Mouse (Mus musculus) lung, adult 2 months (tissue): ENCODE data around the gene Nap1l1.

Source experiments
- CTCF ChIP-seq: fragments of 200-500 bp; IDR thresholded peaks from 2 replicates; pipeline ENCODE4 v1.5.1; 2011; ENCODE audit warnings: mild to moderate bottlenecking, low read length, control low read depth; ENCODE audit not compliant: insufficient read depth
- POLR2A ChIP-seq: fragments of 200-500 bp; IDR thresholded peaks from 2 replicates; pipeline ENCODE4 v1.6.1; 2011; ENCODE audit warnings: low read depth, mild to moderate bottlenecking, control low read depth, low read length, borderline replicate concordance; ENCODE audit errors: extremely low read depth

DNA sequence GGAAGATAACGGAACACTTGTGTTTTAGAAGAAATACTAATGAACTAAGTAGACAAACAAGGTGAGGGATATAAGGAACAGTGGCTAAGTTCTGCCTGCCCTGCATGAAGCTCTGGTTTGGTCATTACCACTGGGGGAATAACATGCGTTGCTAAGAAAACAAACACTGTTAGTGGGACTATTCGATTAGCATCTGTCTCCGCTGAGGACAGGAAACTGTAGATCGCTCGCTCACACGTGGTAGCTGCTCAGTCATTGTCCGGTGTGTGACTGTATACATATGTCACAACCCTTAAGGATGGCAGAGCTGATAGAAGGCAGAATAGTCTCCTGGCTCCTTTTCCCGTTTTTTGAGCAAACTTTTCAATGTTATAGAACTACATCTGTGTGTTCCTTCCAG, 28.8 kb upstream of the Nap1l1 start:
- no peak for TF ChIP-seq POLR2A
- no peak for TF ChIP-seq CTCF
